In genomic region chr12:102570111-102570510, GRCm38 (mm10) we compare ENCODE assay signal across 24 mouse cellular contexts. TPM values are rescaled to one million over a fixed set of nuclear protein-coding genes. Genes with fewer than 3 reads are reported as not detected.
DNase-seq lines count a peak whose midpoint lies in the region; ATAC-seq lines count a peak whose summit lies in the region.
"Had no signal": no experiment of that assay in that cellular context is flagged by ENCODE, and none has a peak within 500 bp of the region (broad histone marks: within the 10 kb centered on the region; RNA-seq: fewer than 3 reads in every experiment).

No protein-coding gene starts in this region.

- H3K36me3 ChIP-seq in forebrain, embryonic 16.5 days (ENCODE audit: control insufficient read depth, insufficient read depth), result 0 out of 2 replicates have a peak, but pooled peaks cover 7% of the 10 kb centered on the region
- H3K36me3 ChIP-seq in forebrain, embryonic 14.5 days (ENCODE audit: control insufficient read depth, insufficient read depth, low read length), result peaks cover 32% of the 10 kb centered on the region
- H3K36me3 ChIP-seq in megakaryocyte, embryonic 14.5 days (replicated peaks; ENCODE audit: low read length), result peaks cover 67% of the 10 kb centered on the region
- 0 out of 2 replicates have a peak, but pooled peaks cover 5% of the 10 kb centered on the region for H3K36me3 ChIP-seq in limb, embryonic 10.5 days

- no peaks in the 10 kb centered on the region for H3K9me3 ChIP-seq in forebrain, embryonic 16.5 days (ENCODE audit: control insufficient read depth, low read length)
- H3K9me3 ChIP-seq in forebrain, embryonic 14.5 days (replicated peaks; ENCODE audit: control insufficient read depth, low read length), result no peaks in the 10 kb centered on the region
- H3K9me3 ChIP-seq in megakaryocyte, embryonic 14.5 days, result no peaks in the 10 kb centered on the region
- no peaks in the 10 kb centered on the region for H3K9me3 ChIP-seq in limb, embryonic 10.5 days (replicated peaks)
- H3K9me3 ChIP-seq: hindbrain, embryonic 15.5 days; intestine, embryonic 15.5 days; limb, embryonic 12.5 days; liver, embryonic 12.5 days; neural tube, embryonic 15.5 days had no signal

- no peak for DNase-seq in forebrain, embryonic 14.5 days (ENCODE audit: low spot score)
- peak; percentile 52 for DNase-seq in cerebellum, adult 8-10 months
- DNase-seq in limb, embryonic 10.5 days (ENCODE audit: low spot score), result no peak
- no peak for DNase-seq in thymus, adult 18-20 months
- DNase-seq: B cell, adult 2 months; kidney, adult 8-10 months; kidney, postnatal 10 days; layer of hippocampus, postnatal 36 days; right cerebral cortex, adult 18-20 months; right cerebral cortex, postnatal 4 days; thymus, postnatal 25 days had no signal

- 75% methylated on average over 13 of the region's 13 CpGs for WGBS in forebrain, embryonic 16.5 days
- 84% methylated on average over 13 of the region's 13 CpGs for WGBS in forebrain, embryonic 14.5 days
- 92% methylated on average over 13 of the region's 13 CpGs for WGBS in limb, embryonic 10.5 days

- peak overlapping the region; percentile 36; the same call in 1 of the 2 replicates for H3K27ac ChIP-seq in forebrain, embryonic 16.5 days (ENCODE audit: low read length)
- no peak overlapping the region for H3K27ac ChIP-seq in forebrain, embryonic 14.5 days (ENCODE audit: low read depth, low read length)
- peak overlapping the region; percentile 31; the same call in 1 of the 2 replicates for H3K27ac ChIP-seq in limb, embryonic 10.5 days
- H3K27ac ChIP-seq: hindbrain, embryonic 15.5 days; intestine, embryonic 15.5 days; layer of hippocampus, adult 2 months; limb, embryonic 12.5 days; liver, embryonic 12.5 days; neural tube, embryonic 15.5 days had no signal

- H3K4me3 ChIP-seq in forebrain, embryonic 16.5 days (replicated peaks; ENCODE audit: low read length), result no peak overlapping the region
- no peak overlapping the region for H3K4me3 ChIP-seq in forebrain, embryonic 14.5 days (ENCODE audit: low read depth, low read length)
- peak overlapping the region; percentile 4 for H3K4me3 ChIP-seq in megakaryocyte, embryonic 14.5 days (replicated peaks)
- H3K4me3 ChIP-seq in limb, embryonic 10.5 days, result no peak overlapping the region
- H3K4me3 ChIP-seq: hindbrain, embryonic 15.5 days; intestine, embryonic 15.5 days; layer of hippocampus, adult 2 months; limb, embryonic 12.5 days; liver, embryonic 12.5 days; neural tube, embryonic 15.5 days had no signal

- no peaks in the 10 kb centered on the region for H3K27me3 ChIP-seq in forebrain, embryonic 16.5 days (replicated peaks; ENCODE audit: control insufficient read depth, insufficient read depth, low read length)
- H3K27me3 ChIP-seq in forebrain, embryonic 14.5 days (replicated peaks; ENCODE audit: control insufficient read depth, insufficient read depth, low read length), result no peaks in the 10 kb centered on the region
- peaks cover 3% of the 10 kb centered on the region for H3K27me3 ChIP-seq in megakaryocyte, embryonic 14.5 days (replicated peaks)
- H3K27me3 ChIP-seq in limb, embryonic 10.5 days (ENCODE audit: low read depth, poor library complexity, severe bottlenecking), result no peaks in the 10 kb centered on the region
- H3K27me3 ChIP-seq: CH12.LX; hindbrain, embryonic 15.5 days; intestine, embryonic 15.5 days; limb, embryonic 12.5 days; liver, embryonic 12.5 days; neural tube, embryonic 15.5 days had no signal

- 0 out of 2 replicates have a peak, but pooled peaks cover 3% of the 10 kb centered on the region for H3K4me1 ChIP-seq in forebrain, embryonic 16.5 days (replicated peaks; ENCODE audit: control insufficient read depth, insufficient read depth, low read length)
- H3K4me1 ChIP-seq in forebrain, embryonic 14.5 days (ENCODE audit: control insufficient read depth, insufficient read depth, low read length), result no peaks in the 10 kb centered on the region
- H3K4me1 ChIP-seq in megakaryocyte, embryonic 14.5 days, result peaks cover 5% of the 10 kb centered on the region; the same call in 1 of the 2 replicates
- peaks cover 19% of the 10 kb centered on the region for H3K4me1 ChIP-seq in limb, embryonic 10.5 days
- H3K4me1 ChIP-seq: hindbrain, embryonic 15.5 days; intestine, embryonic 15.5 days; limb, embryonic 12.5 days; neural tube, embryonic 15.5 days had no signal

- ATAC-seq in forebrain, embryonic 16.5 days, result no peak
- ATAC-seq in forebrain, embryonic 14.5 days, result no peak
- ATAC-seq in megakaryocyte, adult 5-6 weeks (ENCODE audit: poor library complexity, severe bottlenecking), result no peak
- ATAC-seq: intestine, embryonic 15.5 days; liver, embryonic 12.5 days had no signal

- no peak overlapping the region for H3K9ac ChIP-seq in forebrain, embryonic 16.5 days (replicated peaks; ENCODE audit: low read depth, low read length)
- H3K9ac ChIP-seq in forebrain, embryonic 14.5 days (ENCODE audit: low read length), result no peak overlapping the region
- H3K9ac ChIP-seq: hindbrain, embryonic 15.5 days; intestine, embryonic 15.5 days; limb, embryonic 12.5 days; liver, embryonic 12.5 days; neural tube, embryonic 15.5 days had no signal

- H3K4me2 ChIP-seq in forebrain, embryonic 16.5 days (ENCODE audit: low read length), result no peak overlapping the region
- H3K4me2 ChIP-seq in forebrain, embryonic 14.5 days (ENCODE audit: low read length), result no peak overlapping the region
- H3K4me2 ChIP-seq: hindbrain, embryonic 15.5 days; intestine, embryonic 15.5 days; limb, embryonic 12.5 days; liver, embryonic 12.5 days; neural tube, embryonic 15.5 days had no signal

RNA-seq across cellular contexts. Expression of gene Chga, which starts 15.3 kb away (rescaled TPM):
- 97.7 and 118 TPM in 2 replicates for polyA plus RNA-seq in forebrain, embryonic 16.5 days (2015; fragmentation: Nextera tagmentation; extraction: Ambion mirVana)
- polyA plus RNA-seq in forebrain, embryonic 14.5 days (2014; fragmentation: Nextera tagmentation; extraction: Ambion mirVana), result 63.3 and 76.8 TPM in 2 replicates
- 0.06 TPM in 1 of 2 replicates, not detected in the other for polyA plus RNA-seq in megakaryocyte, embryonic 14.5 days (2012; ENCODE audit: insufficient read depth, low replicate concordance)
- total RNA-seq in megakaryocyte, adult 5-6 weeks (2015), result not detected in 2 replicates
- total RNA-seq in megakaryocyte, adult 5-6 weeks (2017), result not detected in 2 replicates
- 0.15 and 0.23 TPM in 2 replicates for polyA plus RNA-seq in limb, embryonic 10.5 days (2016; fragmentation: Nextera tagmentation; extraction: Ambion mirVana)
- total RNA-seq: CH12.LX; common myeloid progenitor, adult 5-6 weeks; megakaryocyte-erythroid progenitor cell, adult 5-6 weeks; MEL had no signal

Comparison
In these comparisons a context has a peak if more than half of its experiments do, and no peak if none do; other contexts are left out.
1. RNA of gene Chga, which starts 15.3 kb away (polyA plus RNA-seq): 97.7 to 118 TPM in forebrain, embryonic 16.5 days and 63.3 to 76.8 TPM in forebrain, embryonic 14.5 days; 0.15 to 0.23 TPM in limb, embryonic 10.5 days and 0.06 TPM in megakaryocyte, embryonic 14.5 days; every median in the first group is over 10 times any median in the second.